Mouse (Mus musculus) stomach, embryonic 16.5 days (tissue): ENCODE results near the gene Tex22. TPM values are rescaled to one million over a fixed set of nuclear protein-coding genes. Genes with fewer than 3 reads are reported as not detected.

ENCODE experiments used
- ATAC-seq: fragments of 200-750 bp; cut with Nextera tagmentation; 2 replicates; pipeline ENCODE4 v1.8.0; 2017; ENCODE audit warnings: moderate number of reproducible peaks, moderate TSS enrichment; ENCODE audit not compliant: insufficient read depth, low FRiP score
- H3K27ac ChIP-seq: fragments of 300-500 bp; sonication (generic); 2 replicates; pipeline ENCODE4 v1.5.1; 2014; ENCODE audit warnings: low read length
- H3K27me3 ChIP-seq: fragments of 300-500 bp; sonication (generic); 2 replicates; pipeline ENCODE4 v1.6.1; 2014; ENCODE audit warnings: low read length, control low read depth, mixed read lengths; ENCODE audit not compliant: control insufficient read depth, insufficient read depth
- H3K36me3 ChIP-seq: fragments of 300-500 bp; sonication (generic); 2 replicates; pipeline ENCODE4 v1.6.1; 2014; ENCODE audit warnings: low read length; ENCODE audit not compliant: control insufficient read depth, insufficient read depth
- H3K4me1 ChIP-seq: fragments of 300-500 bp; sonication (generic); 2 replicates; pipeline ENCODE4 v1.6.1; 2014; ENCODE audit warnings: low read length, control low read depth, mixed read lengths; ENCODE audit not compliant: control insufficient read depth, insufficient read depth
- H3K4me2 ChIP-seq: fragments of 300-500 bp; sonication (generic); 2 replicates; pipeline ENCODE4 v1.6.1; 2014; ENCODE audit warnings: low read depth, low read length, mixed read lengths
- H3K4me3 ChIP-seq: fragments of 300-500 bp; sonication (generic); replicated peaks from 2 replicates; pipeline ENCODE4 v1.5.1; 2014; ENCODE audit warnings: mild to moderate bottlenecking, low read length
- H3K9ac ChIP-seq: fragments of 300-500 bp; sonication (generic); 2 replicates; pipeline ENCODE4 v1.6.1; 2014; ENCODE audit warnings: low read length
- H3K9me3 ChIP-seq: fragments of 300-500 bp; sonication (generic); replicated peaks from 2 replicates; pipeline ENCODE4 v1.6.1; 2016; ENCODE audit warnings: low read length, control low read depth; ENCODE audit not compliant: control insufficient read depth
- WGBS: fragments of 180-500 bp; shearing (Covaris S2); extraction: QIAGEN DNeasy Blood & Tissue Kit; methylation state at CpG from one replicate; pipeline ENCODE4 v1.1.7; 2014; 5-methylcytosine and 5-hydroxymethylcytosine counted together
- polyA plus RNA-seq: library from polyadenylated mRNA; unstranded; fragments of >200 nt; fragmentation: Nextera tagmentation; extraction: Ambion mirVana; gene quantifications from 2 replicates; pipeline ENCODE4 v1.2.1, GENCODE M21; 2015

Tex22 gene
- polyA plus RNA-seq, 1 experiment from 2014 or later, result not detected

DNA sequence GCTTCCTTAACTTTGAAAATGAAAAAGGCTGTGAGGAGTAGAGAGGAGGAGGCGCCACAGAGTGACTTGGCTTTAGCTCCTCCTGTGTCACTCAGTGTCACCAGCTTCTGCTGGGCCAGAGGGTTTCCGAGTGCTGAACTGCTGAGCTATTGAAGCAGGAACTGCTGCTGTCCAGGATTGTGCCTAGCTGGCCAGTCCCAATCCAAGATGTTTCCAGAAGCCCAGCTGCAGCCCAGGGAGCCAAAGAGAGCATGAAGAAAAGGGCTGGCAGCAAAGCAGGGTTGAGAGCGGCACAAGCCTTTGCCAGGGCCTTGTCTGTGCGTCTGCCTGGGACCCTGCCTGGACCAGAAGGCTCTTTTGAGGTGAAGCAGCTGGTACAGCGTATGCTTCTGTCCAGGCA lies 26.2 kb upstream of the Tex22 start:
- Histone ChIP-seq H3K27me3 (no peaks in the 10 kb centered on the region), H3K4me3 (no peak overlapping the region), H3K27ac (no peak overlapping the region), H3K4me2 (no peak overlapping the region), H3K9ac (no peak overlapping the region), H3K36me3 (no peaks in the 10 kb centered on the region), H3K4me1 (0 out of 2 replicates have a peak, but pooled peaks cover 3% of the 10 kb centered on the region), H3K9me3 (no peaks in the 10 kb centered on the region)
- no peak for ATAC-seq
- WGBS, result 88% methylated on average over 5 of the region's 5 CpGs

DNA sequence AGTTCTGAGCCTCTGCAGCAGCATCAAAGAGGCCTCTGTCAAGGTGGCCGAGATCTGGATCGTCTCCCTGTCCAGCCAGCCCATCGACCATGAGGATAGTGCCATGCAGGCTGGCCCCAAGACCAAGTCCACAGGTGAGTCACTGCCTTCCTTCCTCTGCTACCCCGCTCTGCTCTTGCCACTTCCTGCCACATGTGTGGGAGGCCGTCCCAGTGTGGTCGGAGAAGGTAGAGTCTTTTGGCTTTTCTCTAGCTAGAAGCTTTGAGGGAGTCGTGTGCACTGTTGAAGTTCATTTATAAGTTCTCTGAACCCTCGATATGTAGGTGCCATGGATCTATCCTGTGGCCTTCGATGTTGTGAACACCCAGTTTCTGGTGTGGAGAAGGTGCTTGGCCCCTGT lies 24.5 kb upstream of the Tex22 start:
- H3K36me3 ChIP-seq, result no peaks in the 10 kb centered on the region; the same call in 1 of the 2 replicates
- H3K4me1 ChIP-seq, result 0 out of 2 replicates have a peak, but pooled peaks cover 3% of the 10 kb centered on the region
- no peak for ATAC-seq
- no peaks in the 10 kb centered on the region for H3K9me3 ChIP-seq
- H3K27ac ChIP-seq, result no peak overlapping the region
- H3K4me3 ChIP-seq, result no peak overlapping the region
- H3K9ac ChIP-seq, result no peak overlapping the region
- WGBS, result 86% methylated on average over 9 of the region's 9 CpGs
- no peaks in the 10 kb centered on the region for H3K27me3 ChIP-seq
- no peak overlapping the region for H3K4me2 ChIP-seq

DNA sequence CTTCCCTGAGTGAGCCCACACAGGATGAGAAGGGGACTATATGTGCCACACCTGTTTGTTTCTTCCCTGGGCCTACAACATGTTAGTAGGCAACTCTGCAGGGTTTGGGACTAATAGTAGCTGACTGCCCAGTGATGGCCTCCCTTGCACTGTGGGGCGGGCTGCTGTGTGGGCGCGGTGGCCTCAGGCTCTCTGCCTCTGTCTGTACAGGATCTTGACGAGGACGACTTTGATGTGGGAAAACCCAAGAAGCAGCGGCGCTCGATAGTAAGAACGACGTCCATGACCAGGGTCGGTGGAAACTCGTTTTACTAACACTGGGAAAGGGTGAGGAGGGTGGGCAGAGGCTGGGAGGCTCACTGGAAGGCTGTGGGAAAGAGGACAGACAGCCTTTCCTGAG lies 23.6 kb upstream of the Tex22 start:
- no peak overlapping the region for H3K9ac ChIP-seq
- 82% methylated on average over 12 of the region's 12 CpGs for WGBS
- H3K27me3 ChIP-seq, result no peaks in the 10 kb centered on the region
- no peak overlapping the region for H3K27ac ChIP-seq
- no peaks in the 10 kb centered on the region; the same call in 1 of the 2 replicates for H3K36me3 ChIP-seq
- H3K4me3 ChIP-seq, result no peak overlapping the region
- H3K4me2 ChIP-seq, result no peak overlapping the region
- 0 out of 2 replicates have a peak, but pooled peaks cover 3% of the 10 kb centered on the region for H3K4me1 ChIP-seq
- H3K9me3 ChIP-seq, result no peaks in the 10 kb centered on the region
- ATAC-seq, result no peak

DNA sequence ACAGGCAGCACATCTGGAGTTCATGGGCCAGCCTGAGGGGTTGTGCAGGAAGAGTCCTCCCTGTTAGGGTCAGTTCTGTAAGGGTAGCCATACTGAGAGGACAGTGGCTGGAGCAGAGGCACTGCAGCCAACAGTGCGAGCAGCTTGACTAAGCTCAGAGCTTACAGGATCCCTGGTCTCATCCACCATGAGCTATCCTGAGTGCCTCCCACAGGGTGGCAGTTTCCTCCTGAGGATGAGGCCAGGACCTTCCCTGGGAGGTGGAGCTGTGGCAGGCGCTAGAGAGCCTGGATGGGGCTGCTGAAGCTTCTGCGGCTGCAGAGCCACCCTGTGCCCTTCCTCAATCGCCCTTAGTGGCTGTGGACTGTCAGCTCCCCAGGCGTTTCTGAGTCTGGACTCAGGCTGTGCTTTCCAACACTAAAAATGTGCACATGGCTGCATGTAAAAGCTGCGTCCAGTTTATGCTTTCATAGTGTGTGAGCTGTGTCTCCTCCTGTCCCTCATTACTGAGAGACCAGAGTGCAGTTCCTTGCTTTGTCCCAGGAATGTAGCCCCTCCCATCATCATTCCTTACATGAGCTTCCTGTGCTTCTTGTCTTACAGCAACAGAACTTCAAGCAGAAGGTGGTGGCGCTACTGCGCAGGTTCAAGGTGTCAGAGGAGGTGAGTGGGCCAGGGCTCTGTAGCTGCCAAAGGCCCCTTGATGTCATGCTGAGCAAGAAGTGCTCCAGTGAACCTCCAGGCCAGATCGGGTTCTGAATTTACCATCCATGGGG lies 22.5 kb upstream of the Tex22 start:
- Histone ChIP-seq H3K27ac (peak overlapping the region; percentile 11; the same call in 1 of the 2 replicates), H3K36me3 (no peaks in the 10 kb centered on the region; the same call in 1 of the 2 replicates), H3K9me3 (no peaks in the 10 kb centered on the region), H3K27me3 (no peaks in the 10 kb centered on the region), H3K9ac (no peak overlapping the region), H3K4me1 (0 out of 2 replicates have a peak, but pooled peaks cover 3% of the 10 kb centered on the region), H3K4me2 (no peak overlapping the region), H3K4me3 (no peak overlapping the region)
- peak; percentile 23; the same call in 1 of the 2 replicates for ATAC-seq
- 38% methylated on average over 9 of the region's 9 CpGs for WGBS

DNA sequence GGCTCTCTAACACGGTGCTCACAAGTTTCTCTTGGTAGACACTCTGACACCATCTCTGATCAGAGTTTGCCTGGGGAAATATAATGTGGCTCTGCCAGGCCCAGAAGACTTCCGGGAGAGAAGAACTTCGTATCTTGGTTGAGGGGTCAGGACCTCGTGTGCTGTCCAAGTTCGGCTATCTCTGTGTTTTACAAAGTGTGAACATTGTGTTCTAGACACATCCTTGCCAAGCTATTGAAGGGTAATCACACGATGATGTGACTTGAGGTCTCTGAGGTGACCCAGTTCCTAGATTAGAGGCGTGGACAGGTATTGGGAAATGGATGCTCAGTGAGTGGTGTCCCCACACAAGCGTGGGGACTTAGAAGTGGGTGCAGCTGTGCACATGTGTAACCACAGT lies 18.2 kb upstream of the Tex22 start:
- Histone ChIP-seq H3K36me3 (peaks cover 16% of the 10 kb centered on the region), H3K27ac (no peak overlapping the region)

DNA sequence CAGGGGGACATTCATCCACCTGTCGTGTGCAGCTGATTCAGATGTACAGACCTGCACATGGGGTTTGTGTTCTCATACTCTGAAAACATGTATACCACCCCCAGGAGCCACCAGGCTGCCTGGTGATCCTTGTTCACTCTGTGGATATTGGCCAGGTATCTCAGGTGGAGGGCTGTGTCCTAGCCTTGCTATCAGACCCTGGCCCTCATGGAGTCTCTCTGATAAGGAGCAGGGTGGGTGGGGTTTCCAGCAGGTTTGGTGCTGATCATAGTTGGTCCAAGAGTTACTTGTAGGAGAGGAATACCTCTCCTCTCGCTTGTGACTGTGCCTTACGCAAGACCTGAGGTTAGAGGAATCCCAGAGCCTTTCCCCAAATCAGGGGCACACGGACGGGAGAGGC lies 14.1 kb upstream of the Tex22 start:
- Histone ChIP-seq H3K4me1 (no peaks in the 10 kb centered on the region), H3K27me3 (no peaks in the 10 kb centered on the region), H3K36me3 (peaks cover 24% of the 10 kb centered on the region), H3K4me2 (no peak overlapping the region), H3K27ac (no peak overlapping the region), H3K9me3 (no peaks in the 10 kb centered on the region), H3K9ac (no peak overlapping the region), H3K4me3 (no peak overlapping the region)
- 85% methylated on average over 5 of the region's 5 CpGs for WGBS
- ATAC-seq, result no peak

More for the DNA sequence above, 18.2 kb upstream of the Tex22 start:
- H3K27me3 ChIP-seq, result no peaks in the 10 kb centered on the region
- no peaks in the 10 kb centered on the region for H3K9me3 ChIP-seq
- 0 out of 2 replicates have a peak, but pooled peaks cover 3% of the 10 kb centered on the region for H3K4me1 ChIP-seq
- ATAC-seq, result no peak
- no peak overlapping the region for H3K9ac ChIP-seq
- H3K4me3 ChIP-seq, result no peak overlapping the region
- H3K4me2 ChIP-seq, result no peak overlapping the region
- WGBS, result 86% methylated on average over 8 of the region's 8 CpGs

DNA sequence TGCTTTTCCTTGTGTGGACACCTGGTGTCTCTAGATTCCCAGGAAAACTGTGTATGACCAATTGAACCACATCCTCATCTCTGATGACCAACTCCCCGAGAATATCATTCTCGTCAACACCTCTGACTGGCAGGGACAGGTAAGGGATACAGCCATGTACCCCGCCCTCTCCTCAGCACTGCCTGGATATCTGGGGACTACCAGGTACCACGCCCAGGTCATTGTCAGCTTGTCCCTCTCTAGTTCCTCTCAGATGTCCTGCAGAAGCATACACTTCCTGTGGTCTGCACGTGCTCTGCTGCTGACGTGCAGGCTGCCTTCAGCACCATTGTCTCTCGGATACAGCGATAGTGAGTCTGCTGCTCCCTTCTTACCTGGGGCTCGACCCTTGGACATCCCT lies 12.7 kb upstream of the Tex22 start:
- ATAC-seq, result no peak
- no peaks in the 10 kb centered on the region for H3K9me3 ChIP-seq
- 80% methylated on average over 9 of the region's 9 CpGs for WGBS
- no peaks in the 10 kb centered on the region for H3K27me3 ChIP-seq
- no peak overlapping the region for H3K9ac ChIP-seq
- no peak overlapping the region for H3K4me2 ChIP-seq
- no peak overlapping the region for H3K4me3 ChIP-seq
- H3K36me3 ChIP-seq, result peaks cover 24% of the 10 kb centered on the region
- H3K4me1 ChIP-seq, result no peaks in the 10 kb centered on the region
- H3K27ac ChIP-seq, result no peak overlapping the region

DNA sequence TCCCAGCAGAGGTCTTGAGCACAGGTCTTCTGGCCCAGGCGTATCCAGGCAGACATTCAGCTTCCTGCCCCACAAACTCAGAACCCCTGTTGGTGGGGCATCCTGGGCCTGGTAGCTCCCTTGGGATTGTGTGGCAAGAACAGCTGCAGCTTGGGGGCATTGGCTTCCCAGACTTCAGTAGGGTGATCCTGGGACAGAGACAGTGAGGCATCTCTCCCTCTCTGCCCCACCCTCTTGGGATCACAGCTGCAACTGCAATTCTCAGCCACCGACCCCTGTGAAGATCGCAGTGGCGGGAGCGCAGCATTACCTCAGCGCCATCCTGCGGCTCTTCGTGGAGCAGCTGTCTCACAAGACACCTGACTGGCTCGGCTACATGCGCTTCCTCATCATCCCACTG lies 12.1 kb upstream of the Tex22 start:
- no peaks in the 10 kb centered on the region for H3K4me1 ChIP-seq
- H3K4me2 ChIP-seq, result no peak overlapping the region
- no peak overlapping the region for H3K4me3 ChIP-seq
- 87% methylated on average over 10 of the region's 10 CpGs for WGBS
- no peak overlapping the region for H3K27ac ChIP-seq
- H3K9me3 ChIP-seq, result no peaks in the 10 kb centered on the region
- no peaks in the 10 kb centered on the region for H3K27me3 ChIP-seq
- no peak for ATAC-seq
- H3K9ac ChIP-seq, result no peak overlapping the region
- H3K36me3 ChIP-seq, result peaks cover 24% of the 10 kb centered on the region

DNA sequence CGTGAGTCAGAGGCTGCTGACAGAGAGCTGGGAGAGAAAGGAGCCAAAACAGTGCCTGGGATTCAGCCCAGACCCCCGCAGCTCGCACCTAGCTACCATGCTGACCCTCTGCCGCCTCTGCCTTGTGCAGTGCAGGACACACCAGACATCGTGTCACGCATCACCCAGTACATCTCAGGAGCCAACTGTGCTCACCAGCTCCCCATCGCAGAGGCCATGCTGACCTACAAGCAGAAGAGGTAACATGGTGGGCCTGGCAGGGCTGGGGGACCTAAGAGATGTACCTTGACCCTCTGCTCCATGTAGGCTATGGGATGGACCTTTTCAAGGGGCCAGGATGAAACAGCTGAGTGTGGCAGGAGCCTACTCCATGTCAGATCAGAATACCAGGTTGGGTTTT lies 10.6 kb upstream of the Tex22 start:
- WGBS, result 95% methylated on average over 7 of the region's 7 CpGs
- no peak overlapping the region for H3K4me3 ChIP-seq
- H3K9ac ChIP-seq, result no peak overlapping the region
- ATAC-seq, result no peak
- H3K9me3 ChIP-seq, result no peaks in the 10 kb centered on the region
- H3K4me1 ChIP-seq, result no peaks in the 10 kb centered on the region
- no peaks in the 10 kb centered on the region for H3K27me3 ChIP-seq
- no peak overlapping the region for H3K4me2 ChIP-seq
- peaks cover 18% of the 10 kb centered on the region; the same call in 1 of the 2 replicates for H3K36me3 ChIP-seq
- no peak overlapping the region for H3K27ac ChIP-seq
